ENCODE assay signal across 42 mouse cellular contexts in the genomic region with DNA sequence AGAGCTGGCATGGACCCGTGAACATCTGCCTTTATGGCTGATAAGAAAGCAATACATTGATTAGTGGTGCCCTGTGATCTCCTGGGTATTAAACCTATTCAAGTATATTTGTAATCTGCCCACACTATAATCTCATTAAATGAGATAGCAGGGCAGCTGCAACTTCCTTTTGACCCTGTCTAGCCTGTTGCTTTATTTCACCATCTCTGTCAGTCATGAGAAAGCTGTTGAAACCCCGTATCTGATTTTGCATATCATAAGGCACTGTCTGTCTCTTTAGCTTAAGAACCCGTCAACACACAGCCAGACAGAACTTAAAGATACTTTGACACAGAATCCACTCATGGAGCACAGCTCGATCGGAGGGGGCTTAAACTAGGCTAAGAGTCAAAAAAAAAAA. TPM values are rescaled to one million over a fixed set of nuclear protein-coding genes. Genes with fewer than 3 reads are reported as not detected.
"Had no signal": no experiment of that assay in that cellular context is flagged by ENCODE, and none has a peak within 500 bp of the region (broad histone marks: within the 10 kb centered on the region; RNA-seq: fewer than 3 reads in every experiment).

No protein-coding gene starts in this region.

- H3K4me2 ChIP-seq: heart, embryonic 11.5 days; heart, embryonic 13.5 days; heart, embryonic 15.5 days; hindbrain, embryonic 13.5 days; hindbrain, embryonic 15.5 days; kidney, embryonic 15.5 days; limb, embryonic 13.5 days; limb, embryonic 15.5 days; liver, embryonic 12.5 days had no signal

- H3K4me3 ChIP-seq: gastrocnemius, adult 2 months; heart, embryonic 13.5 days; heart, embryonic 15.5 days; hindbrain, embryonic 13.5 days; hindbrain, embryonic 15.5 days; kidney, embryonic 15.5 days; limb, embryonic 13.5 days; limb, embryonic 15.5 days; liver, embryonic 12.5 days had no signal

- DNase-seq: gastrocnemius, adult 2 months; gastrocnemius, postnatal 10 days; gastrocnemius, postnatal 25 days; heart, adult 18-20 months; heart, postnatal 14 days; heart, postnatal 36 days; kidney, adult 11 months; kidney, adult 2 months; kidney, adult 9 months; kidney, postnatal 14 days; kidney, postnatal 36 days; layer of hippocampus, adult 9-11 months; layer of hippocampus, postnatal 36 days; left cerebral cortex, postnatal 4 days had no signal

- H3K36me3 ChIP-seq: heart, embryonic 13.5 days; heart, embryonic 15.5 days; hindbrain, embryonic 13.5 days; hindbrain, embryonic 15.5 days; kidney, embryonic 15.5 days; limb, embryonic 13.5 days; limb, embryonic 15.5 days; liver, embryonic 12.5 days had no signal

- H3K9me3 ChIP-seq: heart, embryonic 13.5 days; heart, embryonic 15.5 days; hindbrain, embryonic 13.5 days; hindbrain, embryonic 15.5 days; kidney, embryonic 15.5 days; limb, embryonic 15.5 days; liver, embryonic 12.5 days had no signal

- ATAC-seq: hindbrain, postnatal 0 days; intestine, embryonic 16.5 days; liver, embryonic 12.5 days had no signal

- H3K27me3 ChIP-seq: heart, embryonic 13.5 days; heart, embryonic 15.5 days; hindbrain, embryonic 13.5 days; hindbrain, embryonic 15.5 days; kidney, embryonic 15.5 days; limb, embryonic 13.5 days; limb, embryonic 15.5 days; liver, embryonic 12.5 days had no signal

- H3K27ac ChIP-seq: gastrocnemius, adult 2 months; heart, embryonic 13.5 days; heart, embryonic 15.5 days; hindbrain, embryonic 13.5 days; hindbrain, embryonic 15.5 days; hindbrain, postnatal 0 days; kidney, embryonic 15.5 days; kidney, postnatal 0 days; limb, embryonic 13.5 days; limb, embryonic 15.5 days; liver, embryonic 12.5 days had no signal

- H3K9ac ChIP-seq: heart, embryonic 13.5 days; heart, embryonic 15.5 days; hindbrain, embryonic 13.5 days; hindbrain, embryonic 15.5 days; kidney, embryonic 15.5 days; limb, embryonic 13.5 days; limb, embryonic 15.5 days; liver, embryonic 12.5 days had no signal

- H3K4me1 ChIP-seq: heart, embryonic 13.5 days; heart, embryonic 15.5 days; hindbrain, embryonic 13.5 days; hindbrain, embryonic 15.5 days; kidney, embryonic 15.5 days; limb, embryonic 15.5 days; liver, embryonic 12.5 days had no signal

RNA-seq across cellular contexts. Expression of gene Clec3a, which starts 0.6 kb away (rescaled TPM):
- total RNA-seq: gastrocnemius, adult 2 months; gastrocnemius, postnatal 10 days; heart, adult 8-10 months; heart, postnatal 14 days; hematopoietic stem cell, adult 5-6 weeks; layer of hippocampus, adult 18-20 months; layer of hippocampus, adult 8-10 months; layer of hippocampus, postnatal 14 days; layer of hippocampus, postnatal 36 days; left cerebral cortex, adult 18-20 months; left cerebral cortex, adult 8-10 months; left cerebral cortex, postnatal 10 days; left cerebral cortex, postnatal 25 days; left cerebral cortex, postnatal 4 days; liver, adult 2 months had no signal
- polyA plus RNA-seq: frontal cortex, adult 2 months; heart, embryonic 11.5 days; heart, embryonic 13.5 days; heart, embryonic 15.5 days; heart, postnatal 0 days; hindbrain, embryonic 11.5 days; hindbrain, embryonic 13.5 days; hindbrain, embryonic 15.5 days; hindbrain, postnatal 0 days; intestine, embryonic 14.5 days; intestine, embryonic 16.5 days; kidney, adult 2 months; kidney, embryonic 15.5 days; kidney, postnatal 0 days; large intestine, adult 2 months; limb, embryonic 11.5 days; liver, adult 2 months; liver, embryonic 12.5 days had no signal
